28 mouse cellular contexts compared by ENCODE assay signal in the genomic region with DNA sequence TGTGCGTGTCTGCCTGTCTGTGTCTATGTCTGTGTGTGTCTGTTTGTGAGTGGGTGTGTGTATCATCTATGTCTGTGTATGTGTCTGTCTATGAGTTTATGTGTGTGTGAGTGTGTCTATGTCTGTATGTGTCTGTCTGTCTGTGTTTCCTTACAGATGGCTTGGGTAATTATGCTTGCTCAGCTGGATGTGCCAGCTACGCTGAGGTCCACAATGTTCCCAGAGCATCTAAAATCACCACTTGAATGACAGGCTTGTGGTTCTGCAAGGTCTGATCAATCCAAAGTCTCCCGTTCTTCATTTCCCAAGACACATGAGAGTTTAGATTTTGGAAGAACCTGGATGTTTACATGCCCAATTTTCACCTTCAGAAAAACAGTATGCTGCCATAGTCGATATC.
DNase-seq lines count a peak whose midpoint lies in the region; ATAC-seq and TF ChIP-seq lines count a peak whose summit lies in the region.
"Had no signal": no experiment of that assay in that cellular context is flagged by ENCODE, and none has a peak within 500 bp of the region (broad histone marks: within the 10 kb centered on the region; RNA-seq: fewer than 3 reads in every experiment).

No protein-coding gene starts in this region.

- intact Hi-C loops in heart, postnatal 36 days (cut with DNase I), result loop anchor here (5.0 kb wide), 4 partner anchors 65 to 555 kb away; no protein-coding TSS in a partner anchor

- no peak overlapping the region for H3K4me3 ChIP-seq in heart, embryonic 11.5 days (ENCODE audit: low read depth, low read length)
- H3K4me3 ChIP-seq in heart, embryonic 14.5 days (ENCODE audit: control insufficient read depth in 1 of 2, insufficient read depth in 1 of 2, low read depth in 1 of 2, low read length in 2 of 2), result no peak overlapping the region
- H3K4me3 ChIP-seq in heart, postnatal 0 days (ENCODE audit: low read depth, low read length), result no peak overlapping the region
- H3K4me3 ChIP-seq: forebrain, embryonic 13.5 days; layer of hippocampus, adult 2 months; limb, embryonic 10.5 days; limb, embryonic 15.5 days; liver, embryonic 13.5 days; midbrain, embryonic 15.5 days; neural tube, embryonic 15.5 days had no signal

- DNase-seq in gastrocnemius, postnatal 25 days, result peak; percentile 21
- DNase-seq in gastrocnemius, postnatal 10 days, result no peak
- DNase-seq in heart, postnatal 36 days, result no peak
- no peak for DNase-seq in heart, postnatal 0 days (ENCODE audit: low spot score)
- DNase-seq in lung, postnatal 14 days, result no peak
- DNase-seq: adrenal gland, postnatal 14 days; cerebellum, adult 11 months; kidney, adult 11 months; kidney, postnatal 36 days; liver, embryonic 13.5 days; lung, adult 18-20 months; retina, postnatal 1 day; right cerebral cortex, postnatal 14 days; spleen, adult 18-20 months; thymus, postnatal 14 days had no signal

- H3K27me3 ChIP-seq in heart, embryonic 11.5 days (ENCODE audit: control insufficient read depth, insufficient read depth, low read length), result no peaks in the 10 kb centered on the region
- H3K27me3 ChIP-seq in heart, embryonic 14.5 days (ENCODE audit: control insufficient read depth, insufficient read depth, low read length), result no peaks in the 10 kb centered on the region
- no peaks in the 10 kb centered on the region for H3K27me3 ChIP-seq in heart, postnatal 0 days (ENCODE audit: control insufficient read depth, insufficient read depth, low read length)
- H3K27me3 ChIP-seq: forebrain, embryonic 13.5 days; limb, embryonic 15.5 days; liver, embryonic 13.5 days; midbrain, embryonic 15.5 days; neural tube, embryonic 15.5 days had no signal

- no peak overlapping the region for H3K4me2 ChIP-seq in heart, embryonic 11.5 days
- no peak overlapping the region for H3K4me2 ChIP-seq in heart, embryonic 14.5 days (ENCODE audit: low read length)
- H3K4me2 ChIP-seq in heart, postnatal 0 days (ENCODE audit: low read depth, low read length), result no peak overlapping the region; the same call in 1 of the 2 replicates
- H3K4me2 ChIP-seq: forebrain, embryonic 13.5 days; hindbrain, embryonic 14.5 days; limb, embryonic 15.5 days; liver, embryonic 13.5 days; midbrain, embryonic 15.5 days; neural tube, embryonic 15.5 days had no signal

- H3K36me3 ChIP-seq in heart, embryonic 11.5 days (ENCODE audit: control insufficient read depth, insufficient read depth, low read length), result no peaks in the 10 kb centered on the region
- no peaks in the 10 kb centered on the region for H3K36me3 ChIP-seq in heart, embryonic 14.5 days (ENCODE audit: control insufficient read depth, insufficient read depth, low read length)
- no peaks in the 10 kb centered on the region for H3K36me3 ChIP-seq in heart, postnatal 0 days (replicated peaks; ENCODE audit: control insufficient read depth, insufficient read depth, low read length)
- H3K36me3 ChIP-seq: limb, embryonic 10.5 days; limb, embryonic 15.5 days; liver, embryonic 13.5 days; midbrain, embryonic 15.5 days; neural tube, embryonic 15.5 days had no signal

- H3K27ac ChIP-seq in heart, embryonic 11.5 days (ENCODE audit: low read depth, low read length), result peak overlapping the region; percentile 79
- H3K27ac ChIP-seq in heart, embryonic 14.5 days (replicated peaks in 1 of 2; ENCODE audit: control insufficient read depth in 1 of 2, insufficient read depth in 1 of 2, low read depth in 2 of 2, low read length in 2 of 2), result peak overlapping the region; percentile 78 to 90
- H3K27ac ChIP-seq in heart, postnatal 0 days (ENCODE audit: low read depth), result peak overlapping the region; percentile 78
- H3K27ac ChIP-seq: forebrain, embryonic 13.5 days; hindbrain, embryonic 14.5 days; layer of hippocampus, adult 2 months; limb, embryonic 10.5 days; limb, embryonic 15.5 days; liver, embryonic 13.5 days; macrophage; midbrain, embryonic 15.5 days; neural tube, embryonic 15.5 days had no signal

- no peak for ATAC-seq in heart, embryonic 11.5 days (replicated peaks; ENCODE audit: insufficient number of reproducible peaks, low FRiP score, low TSS enrichment)
- no peak for ATAC-seq in heart, embryonic 14.5 days (ENCODE audit: insufficient number of reproducible peaks, insufficient read depth, low FRiP score, low read depth)
- no peak for ATAC-seq in heart, postnatal 0 days (ENCODE audit: insufficient read depth, low read depth)
- ATAC-seq: CD4-positive, CD25-positive, alpha-beta regulatory T cell, adult 4 months; forebrain, embryonic 13.5 days; inflammation-experienced regulatory T-cells, adult 6 months; lung, postnatal 0 days; midbrain, embryonic 15.5 days had no signal

- no peaks in the 10 kb centered on the region for H3K9me3 ChIP-seq in heart, embryonic 11.5 days (replicated peaks; ENCODE audit: control insufficient read depth, low read length)
- no peaks in the 10 kb centered on the region for H3K9me3 ChIP-seq in heart, embryonic 14.5 days (ENCODE audit: control insufficient read depth, low read length)
- no peaks in the 10 kb centered on the region for H3K9me3 ChIP-seq in heart, postnatal 0 days (replicated peaks; ENCODE audit: control insufficient read depth, low read length)
- H3K9me3 ChIP-seq: forebrain, embryonic 13.5 days; limb, embryonic 10.5 days; limb, embryonic 15.5 days; liver, embryonic 13.5 days; midbrain, embryonic 15.5 days; neural tube, embryonic 15.5 days had no signal

- WGBS in heart, embryonic 11.5 days (ENCODE audit: insufficient replicate concordance), result 69% methylated on average over 4 of the region's 4 CpGs
- WGBS in heart, embryonic 14.5 days, result 52% methylated on average over 4 of the region's 4 CpGs
- WGBS in heart, postnatal 0 days, result 42% methylated on average over 4 of the region's 4 CpGs

- peaks cover 13% of the 10 kb centered on the region for H3K4me1 ChIP-seq in heart, embryonic 11.5 days (ENCODE audit: control insufficient read depth, insufficient read depth, low read length)
- H3K4me1 ChIP-seq in heart, embryonic 14.5 days (ENCODE audit: control insufficient read depth in 2 of 2, insufficient read depth in 2 of 2, low read length in 2 of 2), result peaks cover 6 to 19% of the 10 kb centered on the region in 2 experiments
- peaks cover 21% of the 10 kb centered on the region for H3K4me1 ChIP-seq in heart, postnatal 0 days (ENCODE audit: control insufficient read depth, insufficient read depth)
- H3K4me1 ChIP-seq: forebrain, embryonic 13.5 days; limb, embryonic 10.5 days; limb, embryonic 15.5 days; liver, embryonic 13.5 days; midbrain, embryonic 15.5 days; neural tube, embryonic 15.5 days had no signal

- TF ChIP-seq EP300 in heart, postnatal 0 days (IDR thresholded peaks at IDR 0.05; ENCODE audit: low read depth), result no peak

- no peak for TF ChIP-seq CTCF in heart, postnatal 0 days (IDR thresholded peaks at IDR 0.05; ENCODE audit: low read depth)

- H3K9ac ChIP-seq in heart, embryonic 11.5 days (ENCODE audit: low read depth, low read length), result no peak overlapping the region
- H3K9ac ChIP-seq in heart, embryonic 14.5 days (ENCODE audit: low read length), result 0 out of 2 replicates have a peak overlapping the region, but pooled peaks have one; percentile 13
- H3K9ac ChIP-seq in heart, postnatal 0 days (replicated peaks; ENCODE audit: low read depth, low read length), result no peak overlapping the region
- H3K9ac ChIP-seq: forebrain, embryonic 13.5 days; hindbrain, embryonic 14.5 days; limb, embryonic 15.5 days; liver, embryonic 13.5 days; midbrain, embryonic 15.5 days; neural tube, embryonic 15.5 days had no signal
